ENCODE assay signal across 15 mouse cellular contexts in genomic region chr9:107729709-107730108, GRCm38 (mm10). TPM values are rescaled to one million over a fixed set of nuclear protein-coding genes. Genes with fewer than 3 reads are reported as not detected.
DNase-seq lines count a peak whose midpoint lies in the region; ATAC-seq and TF ChIP-seq lines count a peak whose summit lies in the region.
"Had no signal": no experiment of that assay in that cellular context is flagged by ENCODE, and none has a peak within 500 bp of the region (broad histone marks: within the 10 kb centered on the region; RNA-seq: fewer than 3 reads in every experiment).

No protein-coding gene starts in this region.

- H3K4me3 ChIP-seq in forebrain, embryonic 14.5 days (ENCODE audit: low read depth, low read length), result no peak overlapping the region
- H3K4me3 ChIP-seq in limb, embryonic 10.5 days, result no peak overlapping the region
- H3K4me3 ChIP-seq in midbrain, postnatal 0 days (ENCODE audit: low read depth, low read length), result no peak overlapping the region

- peak overlapping the region; percentile 78 for H3K27ac ChIP-seq in forebrain, embryonic 14.5 days (ENCODE audit: low read depth, low read length)
- peak overlapping the region; percentile 79 for H3K27ac ChIP-seq in limb, embryonic 10.5 days
- H3K27ac ChIP-seq in midbrain, postnatal 0 days (ENCODE audit: low read depth, low read length), result peak overlapping the region; percentile 89
- H3K27ac ChIP-seq: kidney, postnatal 0 days had no signal

- intact Hi-C loops in left cerebral cortex, postnatal 14 days (cut with DNase I), result loop anchor here (5.0 kb wide), 1 partner anchor 82 kb away; no protein-coding TSS in a partner anchor

- no peak overlapping the region for H3K4me2 ChIP-seq in forebrain, embryonic 14.5 days (ENCODE audit: low read length)
- H3K4me2 ChIP-seq in midbrain, postnatal 0 days (ENCODE audit: low read depth, low read length, poor library complexity, severe bottlenecking), result peak overlapping the region; percentile 12; the same call in 1 of the 2 replicates
- H3K4me2 ChIP-seq: lung, embryonic 14.5 days had no signal

- no peak for ATAC-seq in forebrain, embryonic 14.5 days
- peak; percentile 21 for ATAC-seq in midbrain, postnatal 0 days (ENCODE audit: low FRiP score)
- ATAC-seq: CD4-positive, CD25-positive, alpha-beta regulatory T cell, adult 4 months; Patski had no signal

- no peak for TF ChIP-seq CTCF in midbrain, postnatal 0 days (IDR thresholded peaks at IDR 0.05)

- H3K27me3 ChIP-seq in forebrain, embryonic 14.5 days (replicated peaks; ENCODE audit: control insufficient read depth, insufficient read depth, low read length), result no peaks in the 10 kb centered on the region
- no peaks in the 10 kb centered on the region for H3K27me3 ChIP-seq in limb, embryonic 10.5 days (ENCODE audit: low read depth, poor library complexity, severe bottlenecking)
- no peaks in the 10 kb centered on the region for H3K27me3 ChIP-seq in midbrain, postnatal 0 days (ENCODE audit: insufficient read depth, low read length)
- H3K27me3 ChIP-seq: Patski had no signal

- H3K9me3 ChIP-seq in forebrain, embryonic 14.5 days (replicated peaks; ENCODE audit: control insufficient read depth, low read length), result no peaks in the 10 kb centered on the region
- no peaks in the 10 kb centered on the region for H3K9me3 ChIP-seq in limb, embryonic 10.5 days (replicated peaks)
- H3K9me3 ChIP-seq in midbrain, postnatal 0 days (ENCODE audit: low read length), result no peaks in the 10 kb centered on the region

- H3K4me1 ChIP-seq in forebrain, embryonic 14.5 days (ENCODE audit: control insufficient read depth, insufficient read depth, low read length), result peaks cover 26% of the 10 kb centered on the region
- peaks cover 75% of the 10 kb centered on the region for H3K4me1 ChIP-seq in limb, embryonic 10.5 days
- peaks cover 32% of the 10 kb centered on the region for H3K4me1 ChIP-seq in midbrain, postnatal 0 days (ENCODE audit: insufficient read depth, low read length)

- no peaks in the 10 kb centered on the region for H3K36me3 ChIP-seq in forebrain, embryonic 14.5 days (ENCODE audit: control insufficient read depth, insufficient read depth, low read length)
- no peaks in the 10 kb centered on the region for H3K36me3 ChIP-seq in limb, embryonic 10.5 days
- no peaks in the 10 kb centered on the region for H3K36me3 ChIP-seq in midbrain, postnatal 0 days (ENCODE audit: insufficient read depth, low read length)

- 5% methylated on average over 3 of the region's 3 CpGs for WGBS in forebrain, embryonic 14.5 days
- WGBS in limb, embryonic 10.5 days, result 40% methylated on average over 3 of the region's 3 CpGs
- WGBS in midbrain, postnatal 0 days, result 9% methylated on average over 3 of the region's 3 CpGs

- DNase-seq in embryo, embryonic 11 days, result peak; percentile 78
- DNase-seq in forebrain, embryonic 14.5 days (ENCODE audit: low spot score), result peak; percentile 83
- DNase-seq in limb, embryonic 10.5 days (ENCODE audit: low spot score), result peak; percentile 68
- DNase-seq in midbrain, postnatal 0 days (ENCODE audit: low spot score), result peak; percentile 81
- no peak for DNase-seq in left cerebral cortex, postnatal 14 days (ENCODE audit: low spot score in 2 of 2)
- no peak for DNase-seq in layer of hippocampus, adult 8-10 months (ENCODE audit: low spot score in 2 of 2)
- DNase-seq in spleen, postnatal 36 days (ENCODE audit: low spot score in 2 of 2), result no peak
- DNase-seq: cerebellum, postnatal 14 days; lung, embryonic 14.5 days; spleen, adult 18-20 months; thymus, adult 18-20 months had no signal

- H3K9ac ChIP-seq in forebrain, embryonic 14.5 days (ENCODE audit: low read length), result no peak overlapping the region
- no peak overlapping the region for H3K9ac ChIP-seq in midbrain, postnatal 0 days (replicated peaks; ENCODE audit: low read length, poor library complexity, severe bottlenecking)
- H3K9ac ChIP-seq: lung, embryonic 14.5 days had no signal

RNA-seq across cellular contexts. Expression of gene Sema3f, which starts 19.4 kb away (rescaled TPM):
- 7.4 and 12.2 TPM in 2 replicates for polyA plus RNA-seq in forebrain, embryonic 14.5 days (2014; fragmentation: Nextera tagmentation; extraction: Ambion mirVana)
- 31.7 and 33.6 TPM in 2 replicates for polyA plus RNA-seq in limb, embryonic 10.5 days (2016; fragmentation: Nextera tagmentation; extraction: Ambion mirVana)
- 115 and 120 TPM in 2 replicates for total RNA-seq in midbrain, postnatal 0 days (2014; rRNA removed)
- 13.5 and 14.1 TPM in 2 replicates for polyA plus RNA-seq in midbrain, postnatal 0 days (2015; fragmentation: Nextera tagmentation; extraction: Ambion mirVana)
- 10 to 100 TPM; 11.7 to 16.2 TPM for total RNA-seq in left cerebral cortex, postnatal 14 days (2021)
- total RNA-seq in layer of hippocampus, adult 8-10 months (2022), result 1 to 10 TPM; 5.4 to 9.3 (median 6.5) TPM
- polyA plus RNA-seq: CD4-positive, CD25-positive, alpha-beta regulatory T cell, adult 4 months had no signal

RNA-seq across cellular contexts. Expression of gene Rbm5, which starts 41.1 kb away (rescaled TPM):
- 188 and 210 TPM in 2 replicates for polyA plus RNA-seq in forebrain, embryonic 14.5 days (2014; fragmentation: Nextera tagmentation; extraction: Ambion mirVana)
- polyA plus RNA-seq in limb, embryonic 10.5 days (2016; fragmentation: Nextera tagmentation; extraction: Ambion mirVana), result 164 and 214 TPM in 2 replicates
- 142 and 145 TPM in 2 replicates for total RNA-seq in midbrain, postnatal 0 days (2014; rRNA removed)
- 159 and 160 TPM in 2 replicates for polyA plus RNA-seq in midbrain, postnatal 0 days (2015; fragmentation: Nextera tagmentation; extraction: Ambion mirVana)
- total RNA-seq in left cerebral cortex, postnatal 14 days (2021), result 100 to 1,000 TPM; 147 to 166 TPM
- 100 to 1,000 TPM; 136 to 170 (median 155) TPM for total RNA-seq in layer of hippocampus, adult 8-10 months (2022)

RNA-seq across cellular contexts. Expression of gene Gnat1, which starts 50.2 kb away (rescaled TPM):
- 0.28 and 0.66 TPM in 2 replicates for polyA plus RNA-seq in forebrain, embryonic 14.5 days (2014; fragmentation: Nextera tagmentation; extraction: Ambion mirVana)
- polyA plus RNA-seq in limb, embryonic 10.5 days (2016; fragmentation: Nextera tagmentation; extraction: Ambion mirVana), result 2.6 and 3.3 TPM in 2 replicates
- total RNA-seq in midbrain, postnatal 0 days (2014; rRNA removed), result 0.52 and 0.55 TPM in 2 replicates
- 2.3 and 2.6 TPM in 2 replicates for polyA plus RNA-seq in midbrain, postnatal 0 days (2015; fragmentation: Nextera tagmentation; extraction: Ambion mirVana)
- under 1 TPM; 0.42 to 0.66 TPM for total RNA-seq in left cerebral cortex, postnatal 14 days (2021)
- total RNA-seq in layer of hippocampus, adult 8-10 months (2022), result under 1 TPM; 0.14 to 0.43 (median 0.27) TPM
- total RNA-seq: megakaryocyte-erythroid progenitor cell, adult 5-6 weeks had no signal

Comparison
In these comparisons a context has a peak if more than half of its experiments do, and no peak if none do; other contexts are left out.
1. DNase-seq: peak in embryo, embryonic 11 days (single experiment), forebrain, embryonic 14.5 days (single experiment), limb, embryonic 10.5 days (single experiment) and midbrain, postnatal 0 days (single experiment); none in left cerebral cortex, postnatal 14 days (0 of 2), layer of hippocampus, adult 8-10 months (0 of 2) and spleen, postnatal 36 days (0 of 2).
2. Peak in every context shown above with its lines, with median percentiles within 50 percentile points of each other: H3K27ac ChIP-seq.